Mouse (Mus musculus) hindbrain, embryonic 15.5 days (tissue): Measurements from ENCODE around the gene Ranbp3. TPM values are rescaled to one million over a fixed set of nuclear protein-coding genes. Genes with fewer than 3 reads are reported as not detected.

Experiments
- ATAC-seq: fragments of 200-750 bp; cut with Nextera tagmentation; 2 replicates; pipeline ENCODE4 v1.8.0; 2017; ENCODE audit warnings: low read depth, moderate number of reproducible peaks, moderate TSS enrichment; ENCODE audit not compliant: low FRiP score
- H3K27ac ChIP-seq: fragments of 300-500 bp; sonication (generic); replicated peaks from 2 replicates; pipeline ENCODE4 v1.5.1; 2015; ENCODE audit warnings: mild to moderate bottlenecking, inconsistent platforms
- H3K27me3 ChIP-seq: fragments of 300-500 bp; sonication (generic); 2 replicates; pipeline ENCODE4 v1.6.1; 2015; ENCODE audit warnings: control low read depth, inconsistent platforms
- H3K36me3 ChIP-seq: fragments of 300-500 bp; sonication (generic); 2 replicates; pipeline ENCODE4 v1.6.1; 2015; ENCODE audit warnings: control low read depth, inconsistent platforms
- H3K4me1 ChIP-seq: fragments of 300-500 bp; sonication (generic); replicated peaks from 2 replicates; pipeline ENCODE4 v1.6.1; 2015; ENCODE audit warnings: control low read depth, inconsistent platforms
- H3K4me2 ChIP-seq: fragments of 300-500 bp; sonication (generic); 2 replicates; pipeline ENCODE4 v1.6.1; 2015; ENCODE audit warnings: moderate library complexity, mild to moderate bottlenecking, inconsistent platforms
- H3K4me3 ChIP-seq: fragments of 300-500 bp; sonication (generic); 2 replicates; pipeline ENCODE4 v1.5.1; 2015; ENCODE audit warnings: mild to moderate bottlenecking, inconsistent platforms
- H3K9ac ChIP-seq: fragments of 300-500 bp; sonication (generic); 2 replicates; pipeline ENCODE4 v1.6.1; 2015; ENCODE audit warnings: inconsistent platforms
- H3K9me3 ChIP-seq: fragments of 300-500 bp; sonication (generic); 2 replicates; pipeline ENCODE4 v1.6.1; 2016; ENCODE audit warnings: control low read depth, inconsistent platforms
- WGBS: fragments of 180-500 bp; shearing (Covaris S2); methylation state at CpG from one replicate; pipeline ENCODE4 v1.1.7; 2015; 5-methylcytosine and 5-hydroxymethylcytosine counted together
- polyA plus RNA-seq: library from polyadenylated mRNA; unstranded; fragments of >200 nt; fragmentation: Nextera tagmentation; extraction: Ambion mirVana; gene quantifications from 2 replicates; pipeline ENCODE4 v1.2.1, GENCODE M21; 2015

Ranbp3 gene
- polyA plus RNA-seq, 1 experiment from 2014 or later = 107 TPM

DNA sequence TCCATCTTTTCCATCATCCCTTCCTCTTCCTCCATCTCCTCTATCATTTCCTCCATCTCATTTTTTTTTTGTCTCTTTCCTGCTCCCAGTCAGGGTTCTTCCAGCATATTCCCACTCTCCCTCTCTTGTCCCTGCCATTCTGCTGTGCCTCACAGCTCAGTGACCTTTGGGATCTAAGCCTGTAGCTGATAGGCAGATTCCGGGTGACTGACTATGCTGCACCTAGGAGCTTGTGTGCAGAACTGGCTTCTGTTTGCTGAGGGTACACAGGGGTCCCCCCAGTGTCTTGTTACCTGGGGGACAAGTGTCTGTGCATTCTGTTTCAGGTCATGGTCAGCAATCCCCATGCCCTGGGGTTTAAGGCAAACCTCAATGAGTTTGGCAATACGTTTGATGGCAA lies 18.3 kb upstream of the Ranbp3 start:
- Histone ChIP-seq H3K9me3 (no peaks in the 10 kb centered on the region), H3K36me3 (no peaks in the 10 kb centered on the region), H3K9ac (no peak overlapping the region), H3K4me2 (no peak overlapping the region), H3K27me3 (no peaks in the 10 kb centered on the region), H3K4me3 (no peak overlapping the region), H3K4me1 (no peaks in the 10 kb centered on the region), H3K27ac (no peak overlapping the region)
- WGBS = 73% methylated on average over 2 of the region's 2 CpGs
- ATAC-seq = no peak

DNA sequence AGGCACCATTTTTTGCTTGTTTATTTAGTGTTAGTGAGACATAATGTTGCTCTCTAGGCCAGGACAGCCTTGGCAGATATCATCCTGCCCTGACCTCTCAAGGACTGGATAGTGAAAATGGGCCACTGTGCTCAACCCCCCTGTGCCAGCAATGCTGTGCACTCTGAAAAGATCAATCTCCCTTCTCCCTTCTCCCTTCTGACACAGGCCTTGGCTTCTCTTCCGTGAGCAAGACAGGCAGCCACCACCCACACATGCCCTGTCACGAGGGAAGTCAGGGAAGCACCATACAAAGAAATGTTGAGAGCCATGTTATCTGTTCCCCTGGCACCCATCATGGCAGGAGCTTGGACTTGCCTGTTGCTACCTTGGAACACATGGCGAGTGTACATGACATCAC lies 17.8 kb upstream of the Ranbp3 start:
- H3K27me3 ChIP-seq = no peaks in the 10 kb centered on the region
- no peak overlapping the region for H3K27ac ChIP-seq
- 73% methylated on average over 3 of the region's 3 CpGs for WGBS
- no peak overlapping the region for H3K4me2 ChIP-seq
- no peaks in the 10 kb centered on the region for H3K4me1 ChIP-seq
- ATAC-seq = no peak
- H3K9me3 ChIP-seq = no peaks in the 10 kb centered on the region
- no peak overlapping the region for H3K9ac ChIP-seq
- H3K4me3 ChIP-seq = no peak overlapping the region
- no peaks in the 10 kb centered on the region for H3K36me3 ChIP-seq

DNA sequence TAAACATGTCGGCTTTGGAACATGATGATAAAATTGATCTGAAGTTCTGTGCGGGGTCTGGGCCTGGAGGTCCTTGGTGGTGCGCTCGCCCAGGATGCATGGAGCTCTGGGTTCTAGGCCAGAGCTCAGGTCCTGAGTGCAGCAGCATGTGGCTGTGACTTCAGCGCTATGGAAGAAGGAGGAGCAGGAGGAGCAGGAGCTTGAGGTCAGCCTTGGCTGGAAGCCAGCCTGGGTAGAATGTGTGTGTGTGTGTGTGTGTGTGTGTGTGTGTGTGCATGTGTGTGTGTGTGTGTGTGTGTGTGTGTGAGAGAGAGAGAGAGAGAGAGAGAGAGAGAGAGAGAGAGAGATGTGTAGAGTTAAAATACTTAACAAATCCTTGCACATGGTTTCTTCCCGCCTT lies 16.9 kb upstream of the Ranbp3 start:
- Histone ChIP-seq H3K4me2 (no peak overlapping the region), H3K4me3 (no peak overlapping the region), H3K4me1 (no peaks in the 10 kb centered on the region), H3K9me3 (no peaks in the 10 kb centered on the region), H3K36me3 (no peaks in the 10 kb centered on the region), H3K9ac (no peak overlapping the region), H3K27me3 (no peaks in the 10 kb centered on the region), H3K27ac (no peak overlapping the region)
- WGBS = 83% methylated on average over 6 of the region's 6 CpGs
- ATAC-seq = no peak

DNA sequence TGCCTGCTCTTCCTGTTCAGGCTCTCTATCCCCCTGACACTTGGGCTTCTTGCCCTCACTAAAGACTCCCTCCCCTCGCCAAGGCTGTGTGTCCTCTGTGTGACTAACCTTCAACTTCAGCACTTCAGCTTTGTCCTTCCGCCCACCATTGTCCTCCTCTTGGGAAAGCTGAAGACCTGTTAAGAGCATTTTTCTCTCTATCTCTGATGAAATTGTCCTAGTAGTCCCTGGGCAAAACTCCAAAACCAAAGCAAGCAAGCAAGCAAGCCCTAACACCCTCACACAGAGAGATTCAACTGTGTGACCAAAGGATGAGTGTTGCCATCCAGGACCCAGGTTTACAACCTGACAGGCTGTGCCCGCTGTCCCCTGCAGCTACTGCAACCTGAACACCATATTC lies 9.4 kb upstream of the Ranbp3 start:
- H3K4me2 ChIP-seq = no peak overlapping the region
- H3K9me3 ChIP-seq = no peaks in the 10 kb centered on the region
- WGBS = 49% methylated on average over 3 of the region's 3 CpGs
- ATAC-seq = no peak
- H3K27me3 ChIP-seq = peaks cover 11% of the 10 kb centered on the region
- H3K36me3 ChIP-seq = no peaks in the 10 kb centered on the region
- H3K27ac ChIP-seq = no peak overlapping the region
- H3K9ac ChIP-seq = no peak overlapping the region
- no peak overlapping the region for H3K4me3 ChIP-seq
- H3K4me1 ChIP-seq = peaks cover 5% of the 10 kb centered on the region

DNA sequence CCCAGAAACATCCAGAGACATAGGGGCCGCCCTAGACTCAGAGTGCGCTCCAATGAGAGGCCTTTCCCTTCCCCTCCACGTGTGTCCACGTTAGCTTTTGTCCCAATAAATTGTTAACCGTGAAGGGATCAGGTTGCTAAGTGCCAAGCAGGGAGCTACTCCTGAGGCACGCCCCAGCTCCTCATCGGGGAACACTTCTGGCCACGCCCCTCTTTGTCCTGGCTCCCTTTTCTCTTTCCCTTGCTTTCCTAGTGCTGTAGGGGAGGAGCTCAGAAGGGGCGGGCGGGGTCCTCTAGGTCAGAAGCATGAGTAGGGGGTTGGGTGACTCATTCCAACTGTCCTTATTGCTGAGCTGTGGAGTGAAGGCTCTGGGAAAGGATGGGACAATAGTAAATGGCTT lies 8.8 kb upstream of the Ranbp3 start:
- WGBS = 4% methylated on average over 10 of the region's 10 CpGs
- Histone ChIP-seq H3K4me1 (peaks cover 5% of the 10 kb centered on the region), H3K27ac (no peak overlapping the region), H3K9ac (no peak overlapping the region), H3K36me3 (no peaks in the 10 kb centered on the region), H3K9me3 (no peaks in the 10 kb centered on the region), H3K4me3 (no peak overlapping the region), H3K4me2 (no peak overlapping the region), H3K27me3 (peaks cover 11% of the 10 kb centered on the region)
- no peak for ATAC-seq

DNA sequence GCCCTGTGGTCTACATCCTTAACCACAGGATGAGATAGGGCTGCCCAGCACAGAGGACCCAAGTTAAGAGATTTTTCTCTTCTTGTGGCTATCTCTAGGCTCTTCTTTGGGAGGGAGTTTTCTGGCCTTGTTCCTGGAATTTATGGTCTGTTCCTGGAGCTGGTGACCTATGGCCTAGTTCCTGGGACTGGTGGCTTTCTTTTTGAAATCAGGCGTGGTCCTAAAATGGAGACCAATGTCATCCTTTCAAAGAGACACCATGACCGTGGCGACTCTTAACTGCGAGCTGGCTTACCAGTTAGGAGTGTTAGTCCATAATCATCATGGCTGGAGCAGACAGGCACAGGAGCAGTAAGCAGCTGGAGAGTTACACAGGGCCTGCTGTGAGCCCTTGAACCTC lies 6.7 kb upstream of the Ranbp3 start:
- Histone ChIP-seq H3K9me3 (no peaks in the 10 kb centered on the region), H3K27me3 (peaks cover 11% of the 10 kb centered on the region), H3K9ac (no peak overlapping the region), H3K4me1 (peaks cover 5% of the 10 kb centered on the region), H3K4me3 (no peak overlapping the region), H3K36me3 (no peaks in the 10 kb centered on the region), H3K4me2 (no peak overlapping the region), H3K27ac (no peak overlapping the region)
- 90% methylated on average over 4 of the region's 4 CpGs for WGBS
- no peak for ATAC-seq

DNA sequence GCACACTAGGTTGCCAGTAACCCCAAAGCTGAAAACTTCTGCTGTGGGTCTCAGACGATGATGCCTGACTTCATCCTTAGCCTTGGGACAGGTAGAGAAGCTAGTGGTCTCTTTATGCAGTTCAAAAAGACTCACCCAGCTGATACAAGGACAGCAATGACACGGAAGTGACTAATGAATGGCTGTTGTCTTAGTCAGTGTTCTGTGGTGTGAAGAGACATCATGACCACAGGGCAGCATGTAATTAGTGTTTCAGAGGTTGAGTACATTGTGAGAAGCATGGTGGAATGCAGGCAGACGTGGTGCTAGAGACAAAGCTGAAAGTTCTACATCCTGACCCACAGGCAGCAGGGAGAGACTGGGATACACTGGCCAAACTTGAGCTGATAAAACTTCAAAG lies 5.5 kb upstream of the Ranbp3 start:
- H3K27me3 ChIP-seq = peaks cover 11% of the 10 kb centered on the region
- H3K36me3 ChIP-seq = no peaks in the 10 kb centered on the region
- no peak overlapping the region for H3K27ac ChIP-seq
- no peak overlapping the region for H3K4me2 ChIP-seq
- peaks cover 9% of the 10 kb centered on the region for H3K4me1 ChIP-seq
- WGBS = 69% methylated on average over 3 of the region's 3 CpGs
- no peak overlapping the region for H3K9ac ChIP-seq
- H3K4me3 ChIP-seq = no peak overlapping the region
- ATAC-seq = no peak
- no peaks in the 10 kb centered on the region for H3K9me3 ChIP-seq

DNA sequence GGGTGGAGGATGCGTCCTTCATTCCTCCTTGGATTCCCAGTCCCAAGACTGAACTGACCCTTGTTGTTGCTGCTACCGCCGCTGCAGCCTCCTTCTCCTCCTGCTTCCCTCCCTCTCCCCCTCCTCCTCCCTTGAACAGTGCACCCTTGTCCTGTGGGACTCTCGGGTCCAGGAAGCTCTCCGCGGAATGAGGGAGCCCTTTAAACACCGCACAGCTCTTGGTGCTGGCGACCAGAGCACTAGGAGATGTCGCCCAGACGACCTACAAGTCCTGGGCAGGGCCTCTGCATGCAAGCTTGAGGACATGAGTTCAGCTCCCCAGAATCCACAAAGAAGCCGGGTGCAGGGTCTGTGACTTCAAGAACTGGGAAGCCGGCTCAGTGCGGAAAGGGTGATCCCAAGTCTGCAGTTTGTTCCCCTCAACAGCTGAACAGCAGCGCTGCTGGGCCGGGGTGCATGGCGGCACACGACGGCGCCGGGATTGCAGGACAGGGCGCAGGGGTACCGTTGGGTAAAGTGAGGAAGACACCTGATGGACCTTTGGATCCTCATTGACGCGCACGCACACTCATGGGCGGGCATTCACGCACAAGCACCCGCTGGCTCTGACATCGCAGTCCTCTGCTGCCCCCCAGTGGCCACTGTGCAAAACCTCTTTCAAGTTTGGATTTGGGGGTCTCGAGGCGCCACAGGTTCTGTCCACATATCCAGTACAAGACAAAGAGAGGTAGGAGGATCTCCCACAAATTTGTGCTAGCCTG lies 4.5 kb upstream of the Ranbp3 start:
- Histone ChIP-seq H3K9me3 (no peaks in the 10 kb centered on the region), H3K4me2 (peak overlapping the region; percentile 94), H3K27ac (no peak overlapping the region), H3K36me3 (no peaks in the 10 kb centered on the region), H3K4me1 (peaks cover 10% of the 10 kb centered on the region), H3K9ac (peak overlapping the region; percentile 43), H3K27me3 (peaks cover 11% of the 10 kb centered on the region), H3K4me3 (peak overlapping the region; percentile 44)
- ATAC-seq = peak; percentile 9; the same call in 1 of the 2 replicates
- WGBS = 8% methylated on average over 31 of the region's 31 CpGs

DNA sequence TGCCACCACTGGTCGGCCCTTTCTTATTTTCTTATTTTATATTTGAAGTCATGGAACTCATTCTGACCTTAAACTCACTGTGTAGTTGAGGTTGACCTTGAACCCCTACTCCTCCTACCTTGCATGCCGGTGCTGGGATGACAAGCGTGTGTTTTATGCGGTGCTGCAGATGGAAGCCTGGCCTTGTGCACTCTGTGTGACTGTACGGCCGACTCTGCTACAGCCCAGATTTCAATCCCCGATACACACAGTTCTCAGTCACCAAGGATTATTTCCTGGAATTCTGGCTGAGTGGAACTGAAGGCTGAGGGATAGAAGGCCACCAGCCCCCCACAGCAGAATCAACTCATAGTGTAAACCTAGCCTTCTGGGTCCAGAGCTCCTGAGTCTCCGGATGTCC lies 3.3 kb upstream of the Ranbp3 start:
- Histone ChIP-seq H3K27ac (no peak overlapping the region), H3K9me3 (no peaks in the 10 kb centered on the region), H3K4me1 (peaks cover 19% of the 10 kb centered on the region), H3K36me3 (no peaks in the 10 kb centered on the region), H3K4me3 (no peak overlapping the region), H3K9ac (no peak overlapping the region), H3K4me2 (no peak overlapping the region), H3K27me3 (peaks cover 11% of the 10 kb centered on the region)
- 89% methylated on average over 8 of the region's 8 CpGs for WGBS
- no peak for ATAC-seq

DNA sequence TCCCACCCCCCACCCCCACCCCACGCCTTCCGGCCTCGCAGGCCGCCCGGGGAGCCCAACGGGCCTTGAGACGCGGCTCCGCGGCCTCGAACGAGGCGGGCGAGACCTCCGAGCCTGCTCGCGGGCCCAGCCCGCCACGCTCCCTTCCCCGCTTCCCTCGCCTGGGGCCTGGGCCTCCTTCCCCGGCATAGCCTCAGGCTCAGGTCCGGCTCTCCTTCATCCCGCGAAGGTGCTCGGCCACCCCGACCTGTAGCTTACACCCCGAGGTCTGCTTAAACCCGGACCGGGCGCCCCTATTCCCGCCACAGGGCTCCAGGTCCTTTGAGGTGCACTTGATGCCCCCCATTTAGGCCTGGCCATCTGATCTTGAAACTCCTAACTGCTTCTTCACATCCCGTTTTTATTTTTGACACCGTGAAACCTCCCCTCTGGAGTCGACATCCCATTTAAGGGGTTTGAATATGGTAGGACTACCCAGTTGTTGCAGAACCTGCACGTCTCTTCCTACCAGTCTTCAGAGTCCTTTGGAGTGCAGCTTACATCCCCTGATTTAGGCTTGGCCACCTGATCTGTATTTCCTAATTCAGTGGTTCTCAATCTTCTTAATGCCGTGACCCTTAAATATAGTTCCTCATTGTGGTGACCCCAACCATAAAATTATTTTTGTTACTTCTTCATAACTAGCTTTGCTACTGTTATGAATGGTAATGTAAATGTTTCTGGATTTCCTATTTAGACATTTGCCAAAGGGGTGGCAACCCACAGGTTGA lies 738 bp downstream of the Ranbp3 start:
- H3K4me1 ChIP-seq = peaks cover 41% of the 10 kb centered on the region
- WGBS = 2% methylated on average over 37 of the region's 37 CpGs
- H3K9me3 ChIP-seq = no peaks in the 10 kb centered on the region
- peak overlapping the region; percentile 84 for H3K4me2 ChIP-seq
- H3K9ac ChIP-seq = peak overlapping the region; percentile 89
- peaks cover 8% of the 10 kb centered on the region; the same call in 1 of the 2 replicates for H3K36me3 ChIP-seq
- peak overlapping the region; percentile 85 for H3K27ac ChIP-seq
- no peak; the same call in 1 of the 2 replicates for ATAC-seq
- H3K4me3 ChIP-seq = peak overlapping the region; percentile 96
- no peaks in the 10 kb centered on the region for H3K27me3 ChIP-seq

DNA sequence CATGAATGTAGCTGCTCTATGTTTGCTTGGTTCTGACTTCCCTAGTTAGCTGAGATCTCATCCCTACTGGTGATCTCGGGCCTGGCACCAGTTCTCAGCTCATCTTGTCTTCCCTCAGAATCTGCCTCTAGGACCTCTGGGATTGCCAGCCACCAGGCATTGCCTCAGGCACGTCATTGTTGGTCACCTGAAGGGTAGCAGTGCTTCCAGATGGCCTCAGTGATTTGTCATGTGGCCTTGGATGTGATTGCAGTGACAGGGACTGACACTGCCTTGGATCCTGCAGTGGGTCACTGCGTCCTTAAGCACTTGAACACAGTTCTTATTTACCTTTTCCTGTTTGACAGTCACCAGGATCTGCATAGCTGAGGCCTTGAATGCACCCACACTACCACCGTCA lies 8.7 kb downstream of the Ranbp3 start:
- WGBS = 78% methylated on average over 4 of the region's 4 CpGs
- H3K27me3 ChIP-seq = no peaks in the 10 kb centered on the region
- H3K27ac ChIP-seq = no peak overlapping the region
- H3K36me3 ChIP-seq = peaks cover 24% of the 10 kb centered on the region
- no peak overlapping the region for H3K4me3 ChIP-seq
- no peak overlapping the region for H3K9ac ChIP-seq
- no peak for ATAC-seq
- H3K4me2 ChIP-seq = no peak overlapping the region
- peaks cover 35% of the 10 kb centered on the region for H3K4me1 ChIP-seq
- no peaks in the 10 kb centered on the region for H3K9me3 ChIP-seq

DNA sequence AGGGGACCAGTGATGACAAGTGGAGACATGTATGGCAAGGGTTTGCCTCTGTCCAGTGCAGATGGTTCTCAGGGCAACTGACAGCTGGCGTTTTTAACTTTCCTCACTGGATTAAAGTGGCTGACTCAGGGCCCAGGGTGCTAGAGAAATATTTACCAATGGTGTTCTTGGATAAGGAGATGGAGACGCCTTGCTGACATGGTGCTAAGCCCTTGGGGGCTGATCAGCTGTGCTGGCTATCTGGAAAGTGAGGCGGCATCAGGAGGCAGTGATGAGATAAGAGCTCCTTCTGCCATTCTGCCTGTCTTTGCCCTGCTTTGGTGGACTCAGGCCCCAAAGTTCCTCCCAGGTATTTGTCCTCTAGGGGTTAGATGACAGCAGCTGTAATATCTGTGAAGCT lies 9.8 kb downstream of the Ranbp3 start:
- Histone ChIP-seq H3K36me3 (peaks cover 28% of the 10 kb centered on the region), H3K4me1 (peaks cover 24% of the 10 kb centered on the region; the same call in 1 of the 2 replicates), H3K9ac (no peak overlapping the region), H3K4me3 (no peak overlapping the region), H3K27me3 (no peaks in the 10 kb centered on the region), H3K9me3 (no peaks in the 10 kb centered on the region), H3K27ac (no peak overlapping the region), H3K4me2 (no peak overlapping the region)
- ATAC-seq = no peak
- WGBS = 80% methylated on average over 3 of the region's 3 CpGs
